Mouse (Mus musculus): Measurements from ENCODE around the gene Gm11733. TPM values are rescaled to one million over a fixed set of nuclear protein-coding genes. Genes with fewer than 3 reads are reported as not detected.
A peak's percentile ranks its signal among the peaks of the same experiment; 100 is the strongest.

Gm11733 gene
- polyA plus RNA-seq, 1 experiment from 2014 or later: not detected

DNA sequence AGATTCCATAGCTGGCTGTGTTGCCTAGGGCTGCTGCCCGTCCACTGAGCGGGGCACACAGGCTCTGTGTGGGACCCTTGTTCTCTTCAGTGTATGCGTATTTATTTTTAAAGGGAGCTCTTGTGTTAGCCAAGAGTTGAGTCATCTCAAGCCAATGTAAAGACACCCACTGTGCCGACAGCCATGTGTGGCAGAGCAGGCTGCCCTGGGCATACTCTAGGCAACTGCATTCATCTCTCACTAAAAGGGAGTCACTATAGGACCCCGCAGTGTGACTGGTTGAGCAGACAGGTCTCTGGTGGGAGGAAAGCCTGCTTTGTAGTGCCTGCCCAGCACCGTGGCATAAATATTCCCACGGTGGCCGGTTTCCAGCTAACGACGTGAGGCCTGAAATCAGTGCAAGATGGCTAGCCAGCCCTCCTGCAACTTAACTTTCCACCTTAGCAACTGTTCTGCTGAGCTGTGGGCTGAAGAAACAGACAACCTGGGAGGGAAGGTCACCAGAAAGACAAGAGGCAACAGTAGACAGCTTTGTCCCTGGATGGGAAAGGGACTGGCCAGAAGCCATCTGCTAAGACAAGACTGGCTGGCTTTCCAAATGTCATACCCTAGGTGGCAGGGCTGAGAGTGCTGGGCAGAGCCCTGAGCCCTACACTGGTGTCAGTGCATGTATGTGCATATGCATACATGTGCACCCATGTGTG lies 31.7 kb downstream of the Gm11733 start:
- Histone ChIP-seq H3K36me3 (no peaks in the 10 kb centered on the region), H3K9ac (no peak overlapping the region), H3K4me2 (no peak overlapping the region), H3K9me3 (replicated peaks) (0 out of 2 replicates have a peak, but pooled peaks cover 3% of the 10 kb centered on the region), H3K4me1 (no peaks in the 10 kb centered on the region), H3K27me3 (no peaks in the 10 kb centered on the region), H3K4me3 (replicated peaks) (no peak overlapping the region), H3K27ac (no peak overlapping the region)
- WGBS: 76% methylated on average over 10 of the region's 10 CpGs
- ATAC-seq (replicated peaks; ENCODE audit: low FRiP score): no peak

DNA sequence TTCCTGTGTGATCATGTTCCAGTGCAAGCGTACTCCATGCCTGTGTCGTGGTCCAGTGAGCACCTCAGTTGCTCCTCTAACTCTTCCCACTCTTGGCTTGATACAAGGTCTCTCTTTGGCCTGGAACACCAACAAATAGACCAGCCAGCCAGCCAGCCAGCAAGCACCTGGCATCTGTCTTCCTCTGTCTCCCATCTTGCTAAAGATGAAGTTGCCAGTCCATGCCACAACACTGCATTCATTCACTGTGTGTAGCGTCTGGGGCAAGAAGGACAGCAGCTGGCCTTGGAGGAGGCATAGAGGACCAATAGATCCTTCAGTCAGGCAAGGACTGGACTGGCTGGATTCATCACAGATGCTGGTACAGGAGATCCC lies 32.2 kb downstream of the Gm11733 start:
- no peak for ATAC-seq (replicated peaks; ENCODE audit: low FRiP score)
- no peak overlapping the region for H3K4me3 ChIP-seq (replicated peaks)
- H3K4me1 ChIP-seq: no peaks in the 10 kb centered on the region
- no peaks in the 10 kb centered on the region for H3K27me3 ChIP-seq
- 0 out of 2 replicates have a peak, but pooled peaks cover 3% of the 10 kb centered on the region for H3K9me3 ChIP-seq (replicated peaks)
- 88% methylated on average over 3 of the region's 3 CpGs for WGBS
- H3K4me2 ChIP-seq: no peak overlapping the region
- H3K9ac ChIP-seq: no peak overlapping the region
- H3K27ac ChIP-seq: no peak overlapping the region
- H3K36me3 ChIP-seq: no peaks in the 10 kb centered on the region

GRCm38 (mm10) chr11:117521906-117522780 lies 38.0 kb downstream of the Gm11733 start:
- Histone ChIP-seq H3K27me3 (no peaks in the 10 kb centered on the region), H3K9me3 (replicated peaks) (0 out of 2 replicates have a peak, but pooled peaks cover 3% of the 10 kb centered on the region), H3K9ac (no peak overlapping the region), H3K27ac (no peak overlapping the region), H3K36me3 (no peaks in the 10 kb centered on the region), H3K4me1 (peaks cover 29% of the 10 kb centered on the region), H3K4me2 (no peak overlapping the region), H3K4me3 (replicated peaks) (no peak overlapping the region)
- no peak for ATAC-seq (replicated peaks; ENCODE audit: low FRiP score)
- 44% methylated on average over 13 of the region's 13 CpGs for WGBS

DNA sequence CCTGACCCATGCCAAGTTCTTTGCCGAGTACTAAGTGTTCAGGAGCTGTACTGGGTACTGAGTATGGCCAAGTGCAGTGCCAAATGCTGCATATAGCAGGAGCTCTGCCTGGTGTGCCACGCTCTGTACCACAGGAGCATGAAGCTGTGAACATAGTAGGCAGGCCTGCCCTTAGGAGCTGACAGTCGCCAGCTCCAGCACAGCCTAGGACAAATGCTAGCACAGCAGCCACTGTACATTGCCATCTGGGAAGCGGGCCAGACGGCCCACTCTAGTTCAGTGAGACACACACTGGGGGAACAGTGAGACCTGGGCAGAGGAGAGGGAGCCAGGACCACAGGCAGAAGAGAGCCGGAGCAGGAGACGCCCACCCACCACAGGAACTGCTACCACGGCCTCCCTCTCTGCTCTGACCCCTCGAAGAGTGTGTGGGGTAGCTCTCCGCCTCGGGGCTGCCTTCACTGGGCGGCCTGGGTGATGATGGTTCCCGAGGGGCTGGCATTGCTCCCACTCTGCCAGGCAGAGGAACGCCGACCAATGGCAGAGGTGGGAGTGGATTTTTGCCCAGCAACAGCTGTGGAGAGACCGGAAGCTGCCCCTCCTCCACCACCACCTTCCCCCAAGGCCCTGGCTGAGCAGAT lies 38.8 kb downstream of the Gm11733 start:
- no peaks in the 10 kb centered on the region for H3K27me3 ChIP-seq
- no peak overlapping the region; the same call in 1 of the 2 replicates for H3K9ac ChIP-seq
- peaks cover 29% of the 10 kb centered on the region for H3K4me1 ChIP-seq
- H3K27ac ChIP-seq: peak overlapping the region; percentile 60
- no peaks in the 10 kb centered on the region for H3K36me3 ChIP-seq
- H3K4me2 ChIP-seq: 0 out of 2 replicates have a peak overlapping the region, but pooled peaks have one; percentile 14
- WGBS: 49% methylated on average over 16 of the region's 16 CpGs
- peak; percentile 78; the same call in 1 of the 2 replicates for ATAC-seq (replicated peaks; ENCODE audit: low FRiP score)
- H3K4me3 ChIP-seq (replicated peaks): no peak overlapping the region
- H3K9me3 ChIP-seq (replicated peaks): 0 out of 2 replicates have a peak, but pooled peaks cover 3% of the 10 kb centered on the region

- Histone ChIP-seq H3K4me2 (no peak overlapping the region), H3K9me3 (replicated peaks) (no peaks in the 10 kb centered on the region)
- ATAC-seq (replicated peaks; ENCODE audit: low FRiP score): no peak
These were observed 41.6 kb downstream of the Gm11733 start for GRCm38 (mm10) chr11:117525606-117526349.

GRCm38 (mm10) chr11:117532374-117532773 lies 48.2 kb downstream of the Gm11733 start:
- Histone ChIP-seq H3K9me3 (replicated peaks) (no peaks in the 10 kb centered on the region), H3K27ac (no peak overlapping the region), H3K9ac (no peak overlapping the region), H3K4me3 (replicated peaks) (no peak overlapping the region), H3K36me3 (no peaks in the 10 kb centered on the region), H3K27me3 (no peaks in the 10 kb centered on the region; the same call in 1 of the 2 replicates), H3K4me2 (no peak overlapping the region), H3K4me1 (peaks cover 25% of the 10 kb centered on the region)
- ATAC-seq (replicated peaks; ENCODE audit: low FRiP score): no peak
- 76% methylated on average over 10 of the region's 10 CpGs for WGBS

More at GRCm38 (mm10) chr11:117525606-117526349, 41.6 kb downstream of the Gm11733 start:
- no peaks in the 10 kb centered on the region for H3K36me3 ChIP-seq
- WGBS: 12% methylated on average over 18 of the region's 18 CpGs
- H3K27ac ChIP-seq: no peak overlapping the region
- peaks cover 29% of the 10 kb centered on the region for H3K4me1 ChIP-seq
- H3K4me3 ChIP-seq (replicated peaks): no peak overlapping the region
- H3K9ac ChIP-seq: no peak overlapping the region
- no peaks in the 10 kb centered on the region for H3K27me3 ChIP-seq

DNA sequence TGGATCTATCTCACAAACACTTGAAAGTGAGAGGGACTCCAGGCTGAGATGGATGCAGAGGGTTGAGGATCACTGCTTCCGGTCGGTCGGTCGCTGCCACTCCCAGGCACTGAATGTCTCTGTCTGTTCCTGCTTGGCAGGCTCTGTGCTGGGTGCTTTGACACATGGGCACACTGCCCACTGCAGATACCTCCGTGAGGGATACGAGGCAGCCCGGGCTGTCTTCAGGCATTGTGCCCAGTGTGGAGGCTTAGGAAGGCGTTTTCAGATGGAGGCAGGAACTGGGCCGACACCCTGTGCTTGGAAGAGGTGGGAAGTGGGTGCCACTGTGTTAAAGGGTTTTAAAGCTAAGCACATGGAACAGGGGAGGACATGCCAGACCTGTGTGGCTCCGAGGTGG lies 50.7 kb downstream of the Gm11733 start:
- H3K36me3 ChIP-seq: no peaks in the 10 kb centered on the region
- H3K9me3 ChIP-seq (replicated peaks): no peaks in the 10 kb centered on the region
- H3K4me1 ChIP-seq: peaks cover 25% of the 10 kb centered on the region
- 61% methylated on average over 10 of the region's 10 CpGs for WGBS
- H3K4me3 ChIP-seq (replicated peaks): no peak overlapping the region
- H3K4me2 ChIP-seq: no peak overlapping the region
- no peak overlapping the region for H3K9ac ChIP-seq
- no peak overlapping the region for H3K27ac ChIP-seq
- ATAC-seq (replicated peaks; ENCODE audit: low FRiP score): no peak
- H3K27me3 ChIP-seq: no peaks in the 10 kb centered on the region; the same call in 1 of the 2 replicates

- H3K4me3 ChIP-seq (replicated peaks): no peak overlapping the region
- no peak overlapping the region for H3K27ac ChIP-seq
- 32% methylated on average over 9 of the region's 9 CpGs for WGBS
- no peaks in the 10 kb centered on the region; the same call in 1 of the 2 replicates for H3K27me3 ChIP-seq
- no peak for ATAC-seq (replicated peaks; ENCODE audit: low FRiP score)
- no peak overlapping the region for H3K4me2 ChIP-seq
- H3K36me3 ChIP-seq: no peaks in the 10 kb centered on the region
- H3K9me3 ChIP-seq (replicated peaks): no peaks in the 10 kb centered on the region
- H3K9ac ChIP-seq: no peak overlapping the region
- peaks cover 26% of the 10 kb centered on the region for H3K4me1 ChIP-seq
These were observed 51.5 kb downstream of the Gm11733 start for GRCm38 (mm10) chr11:117535491-117536304.

GRCm38 (mm10) chr11:117536586-117536985 lies 52.4 kb downstream of the Gm11733 start:
- no peak for ATAC-seq (replicated peaks; ENCODE audit: low FRiP score)
- Histone ChIP-seq H3K9me3 (replicated peaks) (no peaks in the 10 kb centered on the region), H3K36me3 (no peaks in the 10 kb centered on the region), H3K27ac (no peak overlapping the region), H3K9ac (no peak overlapping the region), H3K4me2 (no peak overlapping the region), H3K4me3 (replicated peaks) (no peak overlapping the region), H3K4me1 (peaks cover 35% of the 10 kb centered on the region), H3K27me3 (no peaks in the 10 kb centered on the region; the same call in 1 of the 2 replicates)
- WGBS: 55% methylated on average over 3 of the region's 3 CpGs
